Mouse (Mus musculus) neural tube, embryonic 12.5 days (tissue): Measurements from ENCODE around the gene Zbtb20. TPM values are rescaled to one million over a fixed set of nuclear protein-coding genes. Genes with fewer than 3 reads are reported as not detected.

Experiments
- ATAC-seq: fragments of 200-750 bp; cut with Nextera tagmentation; 2 replicates; pipeline ENCODE4 v1.8.0; 2017; ENCODE audit warnings: low read depth, mild to moderate bottlenecking, moderate TSS enrichment, moderate library complexity; ENCODE audit not compliant: low FRiP score
- H3K27ac ChIP-seq: fragments of 300-500 bp; sonication (generic); 2 replicates; pipeline ENCODE4 v1.5.1; 2016
- H3K27me3 ChIP-seq: fragments of 300-500 bp; sonication (generic); replicated peaks from 2 replicates; pipeline ENCODE4 v1.6.1; 2016; ENCODE audit warnings: mild to moderate bottlenecking
- H3K36me3 ChIP-seq: fragments of 300-500 bp; sonication (generic); 2 replicates; pipeline ENCODE4 v1.6.1; 2016; ENCODE audit warnings: mild to moderate bottlenecking
- H3K4me1 ChIP-seq: fragments of 300-500 bp; sonication (generic); 2 replicates; pipeline ENCODE4 v1.6.1; 2016
- H3K4me2 ChIP-seq: fragments of 300-500 bp; sonication (generic); replicated peaks from 2 replicates; pipeline ENCODE4 v1.6.1; 2016; ENCODE audit warnings: mild to moderate bottlenecking
- H3K4me3 ChIP-seq: fragments of 300-500 bp; sonication (generic); 2 replicates; pipeline ENCODE4 v1.5.1; 2016
- H3K9ac ChIP-seq: fragments of 300-500 bp; sonication (generic); 2 replicates; pipeline ENCODE4 v1.6.1; 2016; ENCODE audit warnings: mild to moderate bottlenecking
- H3K9me3 ChIP-seq: fragments of 300-500 bp; sonication (generic); 2 replicates; pipeline ENCODE4 v1.6.1; 2016; ENCODE audit warnings: mild to moderate bottlenecking
- WGBS: fragments of 180-500 bp; shearing (Covaris S2); methylation state at CpG from one replicate; pipeline ENCODE4 v1.1.7; 2016; 5-methylcytosine and 5-hydroxymethylcytosine counted together
- polyA plus RNA-seq: library from polyadenylated mRNA; unstranded; fragments of >200 nt; fragmentation: Nextera tagmentation; extraction: Ambion mirVana; gene quantifications from 2 replicates; pipeline ENCODE4 v1.2.1, GENCODE M21; 2016

The Zbtb20 gene
- polyA plus RNA-seq, 1 experiment from 2014 or later: 65.2 TPM

DNA sequence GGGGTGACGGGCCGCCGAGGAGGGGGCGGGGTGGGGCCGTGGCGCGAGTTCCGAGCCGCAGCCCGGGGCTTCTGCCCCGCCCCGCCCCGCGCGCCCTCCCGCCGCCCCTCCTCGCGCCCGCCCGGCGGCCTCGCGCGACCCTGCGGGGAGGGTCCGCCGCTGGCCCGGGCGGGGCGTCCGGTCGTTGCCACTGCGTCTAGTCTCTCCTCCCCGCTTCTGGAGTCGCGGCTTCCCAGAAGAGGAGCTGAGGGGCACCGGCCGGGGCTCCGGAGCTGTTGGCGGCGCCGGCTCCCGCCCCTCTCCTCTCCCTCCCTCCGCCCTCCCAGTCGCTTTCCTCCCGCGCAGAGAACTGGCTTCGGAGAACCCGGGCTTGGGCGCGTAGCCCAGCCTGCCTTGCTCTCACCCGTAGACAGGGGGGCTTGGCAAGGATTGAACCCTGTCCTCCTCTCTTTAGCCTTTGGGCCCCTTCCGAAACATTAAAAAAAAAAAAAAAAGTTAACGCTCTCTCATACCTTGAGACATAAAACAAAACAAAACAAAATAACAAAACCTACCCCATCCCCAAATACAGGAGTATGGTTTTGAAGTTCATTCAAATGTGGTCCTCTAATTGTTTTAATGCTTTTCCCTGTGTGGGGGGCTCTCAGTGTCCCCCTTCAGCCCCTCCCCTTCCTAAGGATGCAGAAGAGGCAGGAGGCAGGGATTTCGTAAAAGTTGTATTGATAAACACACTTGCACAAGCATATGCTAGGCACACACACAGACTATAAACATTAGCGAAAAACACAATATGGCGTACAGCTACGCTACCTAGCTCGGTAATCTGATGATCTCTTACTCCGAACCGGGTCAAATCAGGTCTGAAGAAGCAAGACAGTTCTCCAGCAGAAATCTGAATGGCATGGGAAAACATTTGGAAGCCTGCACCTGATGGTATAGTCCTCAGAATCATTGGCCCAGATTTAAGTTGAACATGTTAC is 630 bp downstream of the Zbtb20 start:
- no peaks in the 10 kb centered on the region for H3K27me3 ChIP-seq
- H3K27ac ChIP-seq: peak overlapping the region; percentile 93
- peak overlapping the region; percentile 72 for H3K4me3 ChIP-seq
- no peaks in the 10 kb centered on the region for H3K36me3 ChIP-seq
- ATAC-seq: peak; percentile 42
- H3K9me3 ChIP-seq: no peaks in the 10 kb centered on the region
- peak overlapping the region; percentile 74 for H3K9ac ChIP-seq
- peak overlapping the region; percentile 68 for H3K4me2 ChIP-seq
- 1% methylated on average over 42 of the region's 62 CpGs for WGBS
- 0 out of 2 replicates have a peak, but pooled peaks cover 6% of the 10 kb centered on the region for H3K4me1 ChIP-seq

DNA sequence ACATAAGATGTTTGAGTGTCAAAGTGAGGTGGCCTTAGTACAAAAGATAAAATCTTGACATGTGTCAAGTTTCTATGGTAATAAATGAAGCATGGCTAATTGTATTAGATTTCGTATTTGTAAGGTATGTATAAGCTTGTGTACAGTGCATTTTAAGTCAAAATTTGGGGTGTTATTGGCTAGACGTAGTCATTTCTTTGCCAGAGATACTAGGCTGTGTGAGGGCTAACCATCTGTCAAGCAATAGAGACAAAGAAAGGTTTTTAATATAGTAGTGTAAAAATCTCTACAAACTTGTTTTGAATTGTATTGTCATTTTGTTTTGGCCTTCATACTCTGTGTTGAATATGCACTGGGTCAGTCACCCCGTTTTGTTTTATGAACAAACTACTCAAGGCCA is 4.4 kb downstream of the Zbtb20 start:
- no peaks in the 10 kb centered on the region for H3K36me3 ChIP-seq
- H3K9me3 ChIP-seq: no peaks in the 10 kb centered on the region
- no peaks in the 10 kb centered on the region for H3K27me3 ChIP-seq
- ATAC-seq: no peak
- H3K27ac ChIP-seq: no peak overlapping the region
- 0 out of 2 replicates have a peak, but pooled peaks cover 6% of the 10 kb centered on the region for H3K4me1 ChIP-seq
- no peak overlapping the region for H3K4me2 ChIP-seq
- H3K9ac ChIP-seq: no peak overlapping the region
- WGBS: 81% methylated on average over 3 of the region's 3 CpGs
- H3K4me3 ChIP-seq: no peak overlapping the region

GRCm38 (mm10) chr16:42885538-42885937 is 9.9 kb downstream of the Zbtb20 start:
- H3K27ac ChIP-seq: no peak overlapping the region
- 65% methylated on average over 2 of the region's 2 CpGs for WGBS
- H3K9me3 ChIP-seq: no peaks in the 10 kb centered on the region
- no peak overlapping the region for H3K4me3 ChIP-seq
- H3K36me3 ChIP-seq: no peaks in the 10 kb centered on the region
- ATAC-seq: no peak
- no peak overlapping the region for H3K9ac ChIP-seq
- H3K4me2 ChIP-seq: no peak overlapping the region
- no peaks in the 10 kb centered on the region for H3K27me3 ChIP-seq
- H3K4me1 ChIP-seq: no peaks in the 10 kb centered on the region

- no peak for ATAC-seq
Observed at GRCm38 (mm10) chr16:42885964-42886363, 10.3 kb downstream of the Zbtb20 start.

DNA sequence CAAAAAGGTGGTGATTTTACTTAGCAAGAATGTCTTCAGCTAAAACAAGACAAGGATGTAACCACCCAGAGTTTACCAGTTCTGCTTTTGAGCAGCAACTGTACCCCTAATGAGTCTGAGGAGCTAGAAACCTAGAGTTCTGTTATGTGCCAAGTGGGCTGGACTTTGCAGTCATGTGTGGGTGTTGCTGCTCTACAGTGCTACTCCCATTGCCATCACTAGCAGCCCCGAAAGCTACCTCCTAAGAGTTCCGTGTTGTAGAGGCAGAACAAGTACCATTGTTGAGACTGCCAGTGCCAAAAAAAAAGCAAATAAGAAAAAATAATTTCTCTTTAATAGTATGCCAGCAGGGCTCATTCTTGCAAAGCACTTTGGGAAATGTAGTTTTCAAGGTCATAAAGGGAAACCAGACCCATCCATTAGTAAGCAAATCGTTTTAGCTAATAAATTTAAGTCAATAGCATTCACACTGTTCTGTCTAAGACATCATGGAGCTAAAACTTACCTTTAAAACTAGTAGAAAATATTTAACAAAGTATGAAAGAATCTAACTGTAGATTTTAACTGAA is 21.5 kb downstream of the Zbtb20 start:
- no peak overlapping the region for H3K4me3 ChIP-seq
- H3K4me1 ChIP-seq: no peaks in the 10 kb centered on the region
- 82% methylated on average over 3 of the region's 3 CpGs for WGBS
- no peak overlapping the region for H3K4me2 ChIP-seq
- no peak for ATAC-seq
- no peaks in the 10 kb centered on the region for H3K27me3 ChIP-seq
- H3K9me3 ChIP-seq: no peaks in the 10 kb centered on the region
- no peak overlapping the region for H3K9ac ChIP-seq
- H3K27ac ChIP-seq: no peak overlapping the region
- H3K36me3 ChIP-seq: no peaks in the 10 kb centered on the region

More at GRCm38 (mm10) chr16:42885964-42886363, 10.3 kb downstream of the Zbtb20 start:
- Histone ChIP-seq H3K9ac (no peak overlapping the region), H3K4me3 (no peak overlapping the region), H3K9me3 (no peaks in the 10 kb centered on the region), H3K36me3 (no peaks in the 10 kb centered on the region), H3K4me2 (no peak overlapping the region), H3K27ac (no peak overlapping the region), H3K4me1 (no peaks in the 10 kb centered on the region), H3K27me3 (no peaks in the 10 kb centered on the region)
- 77% methylated on average over 7 of the region's 7 CpGs for WGBS

- Histone ChIP-seq H3K4me2 (no peak overlapping the region), H3K9ac (no peak overlapping the region), H3K27ac (no peak overlapping the region), H3K9me3 (no peaks in the 10 kb centered on the region), H3K36me3 (no peaks in the 10 kb centered on the region), H3K4me1 (no peaks in the 10 kb centered on the region), H3K27me3 (no peaks in the 10 kb centered on the region), H3K4me3 (no peak overlapping the region)
- 84% methylated on average over 1 of the region's 1 CpGs for WGBS
- ATAC-seq: no peak
Observed at GRCm38 (mm10) chr16:42900328-42900727, 24.6 kb downstream of the Zbtb20 start.

DNA sequence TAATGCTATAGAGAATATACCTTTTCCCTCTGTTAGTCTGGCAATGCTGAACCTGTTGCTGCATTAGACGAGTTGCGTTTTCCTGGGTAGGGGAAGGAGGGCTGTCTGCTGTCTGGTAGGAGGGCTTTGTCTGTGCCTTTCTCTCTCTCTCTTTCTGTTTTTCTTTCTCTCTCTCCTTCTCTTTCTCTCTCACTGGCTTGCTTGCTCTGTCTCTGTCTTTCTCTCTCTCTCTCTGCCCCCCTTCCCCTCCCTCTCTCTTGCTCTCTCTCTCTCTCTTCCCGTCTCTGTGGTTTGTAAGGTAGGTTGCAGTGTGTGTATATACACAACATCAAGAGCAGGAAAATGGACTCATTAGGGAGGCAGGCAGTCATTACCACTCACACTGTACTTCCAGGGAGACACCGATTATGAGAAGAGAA is 31.6 kb downstream of the Zbtb20 start:
- Histone ChIP-seq H3K9ac (no peak overlapping the region), H3K27ac (no peak overlapping the region), H3K9me3 (no peaks in the 10 kb centered on the region), H3K4me3 (no peak overlapping the region), H3K27me3 (no peaks in the 10 kb centered on the region), H3K36me3 (no peaks in the 10 kb centered on the region), H3K4me1 (no peaks in the 10 kb centered on the region; the same call in none of the 2 replicates), H3K4me2 (peak overlapping the region; percentile 28)
- WGBS: 39% methylated on average over 4 of the region's 4 CpGs
- no peak for ATAC-seq

GRCm38 (mm10) chr16:42908381-42908780 is 32.7 kb downstream of the Zbtb20 start:
- Histone ChIP-seq H3K27me3 (no peaks in the 10 kb centered on the region), H3K4me1 (no peaks in the 10 kb centered on the region; the same call in none of the 2 replicates), H3K36me3 (no peaks in the 10 kb centered on the region), H3K27ac (no peak overlapping the region), H3K4me2 (no peak overlapping the region), H3K9ac (no peak overlapping the region), H3K4me3 (no peak overlapping the region), H3K9me3 (no peaks in the 10 kb centered on the region)
- ATAC-seq: no peak

DNA sequence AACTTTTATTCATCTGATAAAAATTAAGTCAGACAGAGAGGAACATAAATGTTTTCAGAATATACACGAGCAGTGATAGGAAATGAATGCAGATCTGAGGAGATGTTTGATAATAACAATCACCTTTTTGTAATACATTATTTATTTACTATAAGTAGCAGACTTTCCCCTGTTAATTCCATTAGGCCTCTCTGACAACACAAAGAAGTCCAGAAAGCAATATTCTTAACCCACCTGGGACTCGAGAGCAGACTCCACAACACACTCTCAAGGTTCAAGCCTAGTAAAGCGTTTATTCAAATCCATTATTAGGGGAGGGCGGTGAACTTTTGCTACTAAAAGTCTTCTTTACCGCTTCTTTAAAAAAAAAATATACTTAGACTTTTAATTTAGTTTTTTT is 33.2 kb downstream of the Zbtb20 start:
- H3K4me1 ChIP-seq: no peaks in the 10 kb centered on the region; the same call in none of the 2 replicates
- no peak overlapping the region for H3K27ac ChIP-seq
- H3K36me3 ChIP-seq: no peaks in the 10 kb centered on the region
- H3K4me2 ChIP-seq: no peak overlapping the region
- H3K27me3 ChIP-seq: no peaks in the 10 kb centered on the region
- WGBS: 80% methylated on average over 5 of the region's 5 CpGs
- no peak for ATAC-seq
- no peak overlapping the region for H3K9ac ChIP-seq
- no peak overlapping the region for H3K4me3 ChIP-seq
- H3K9me3 ChIP-seq: no peaks in the 10 kb centered on the region

- Histone ChIP-seq H3K9me3 (no peaks in the 10 kb centered on the region), H3K27ac (no peak overlapping the region), H3K9ac (no peak overlapping the region), H3K4me1 (no peaks in the 10 kb centered on the region; the same call in none of the 2 replicates), H3K4me2 (no peak overlapping the region), H3K36me3 (no peaks in the 10 kb centered on the region), H3K27me3 (no peaks in the 10 kb centered on the region), H3K4me3 (no peak overlapping the region)
- WGBS: 53% methylated on average over 4 of the region's 4 CpGs
- ATAC-seq: no peak
Observed at GRCm38 (mm10) chr16:42910016-42910415, 34.3 kb downstream of the Zbtb20 start.

GRCm38 (mm10) chr16:42910716-42911115 is 35.0 kb downstream of the Zbtb20 start:
- no peak for ATAC-seq
- Histone ChIP-seq H3K4me1 (no peaks in the 10 kb centered on the region; the same call in none of the 2 replicates), H3K36me3 (no peaks in the 10 kb centered on the region), H3K9ac (no peak overlapping the region), H3K9me3 (no peaks in the 10 kb centered on the region), H3K27ac (no peak overlapping the region), H3K4me3 (no peak overlapping the region), H3K4me2 (no peak overlapping the region), H3K27me3 (no peaks in the 10 kb centered on the region)
- 75% methylated on average over 3 of the region's 3 CpGs for WGBS

DNA sequence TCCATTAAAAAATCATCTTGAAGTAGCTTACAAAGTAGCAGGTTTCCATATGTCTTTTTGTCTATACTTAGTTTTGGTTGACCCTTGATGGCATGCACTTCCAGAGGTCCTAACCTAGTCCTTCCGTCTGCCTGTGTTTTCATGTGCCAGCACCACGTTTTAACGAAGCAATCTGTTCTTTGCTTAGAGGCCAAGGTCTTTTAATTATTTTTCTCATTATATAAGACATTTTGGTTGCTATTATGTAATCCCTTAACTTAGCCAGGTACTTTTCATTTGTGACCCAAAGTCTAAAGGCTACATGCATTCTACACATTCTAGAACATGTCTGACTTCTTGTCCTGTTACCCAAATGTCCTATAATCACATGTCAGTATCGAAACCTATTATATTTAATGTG is 35.6 kb downstream of the Zbtb20 start:
- no peaks in the 10 kb centered on the region for H3K9me3 ChIP-seq
- H3K4me1 ChIP-seq: no peaks in the 10 kb centered on the region; the same call in none of the 2 replicates
- no peak overlapping the region for H3K9ac ChIP-seq
- H3K27ac ChIP-seq: no peak overlapping the region
- ATAC-seq: no peak
- WGBS: 90% methylated on average over 4 of the region's 4 CpGs
- no peak overlapping the region for H3K4me3 ChIP-seq
- no peaks in the 10 kb centered on the region for H3K36me3 ChIP-seq
- no peak overlapping the region for H3K4me2 ChIP-seq
- H3K27me3 ChIP-seq: no peaks in the 10 kb centered on the region
